Mouse (Mus musculus) embryo, embryonic 11.5 days (tissue): ENCODE measurements around the gene Gp6.
"Not testable (repeated sequence)": the region's sequence is repeated elsewhere in the genome, so short reads cannot be mapped to it uniquely, and the experiment has no call there.

Source experiments
- DNase-seq: peaks from one replicate; pipeline ENCODE4 v3.0.0-alpha.2; 2012; ENCODE audit warnings: low read depth, low spot score

Gp6 gene

GRCm38 (mm10) chr7:4397730-4398129 is at the start of gene Gp6:
Gene Gp6 (minus strand): TSS chr7:4397744.
- DNase-seq = no peak

- DNase-seq = no peak
Measured at GRCm38 (mm10) chr7:4447138-4447537, 49.6 kb upstream of the Gp6 start.

GRCm38 (mm10) chr7:4445216-4445791 is 47.8 kb upstream of the Gp6 start, which contains the start of gene Rdh13:
Gene Rdh13 (minus strand): TSS chr7:4445649.
- peak; percentile 76 for DNase-seq

- no peak for DNase-seq
Measured at GRCm38 (mm10) chr7:4440549-4440948, 43.0 kb upstream of the Gp6 start.

GRCm38 (mm10) chr7:4437721-4438120 is 40.2 kb upstream of the Gp6 start:
- DNase-seq = no peak

- no peak for DNase-seq
Measured at GRCm38 (mm10) chr7:4432026-4432425, 34.5 kb upstream of the Gp6 start.

GRCm38 (mm10) chr7:4431548-4431947 is 34.0 kb upstream of the Gp6 start:
- peak; percentile 51 for DNase-seq

- DNase-seq = no peak
Measured at GRCm38 (mm10) chr7:4430246-4430844, 32.8 kb upstream of the Gp6 start.

- DNase-seq = peak; percentile 84
Measured at GRCm38 (mm10) chr7:4427161-4427912, 29.8 kb upstream of the Gp6 start.

GRCm38 (mm10) chr7:4420230-4420629 is 22.7 kb upstream of the Gp6 start:
- DNase-seq = no peak

- DNase-seq = no peak
Measured at GRCm38 (mm10) chr7:4419681-4420080, 22.1 kb upstream of the Gp6 start.

- DNase-seq = not testable (repeated sequence)
Measured at GRCm38 (mm10) chr7:4412406-4412805, 14.9 kb upstream of the Gp6 start.

GRCm38 (mm10) chr7:4373521-4373920 is 24.0 kb downstream of the Gp6 start:
- DNase-seq = no peak

GRCm38 (mm10) chr7:4337509-4337908 is 60.0 kb downstream of the Gp6 start, which contains the start of gene Ncr1:
Gene Ncr1 (plus strand): TSS chr7:4337724.
- no peak for DNase-seq

GRCm38 (mm10) chr7:4323301-4323700 is 74.2 kb downstream of the Gp6 start:
- DNase-seq = no peak
